Mouse (Mus musculus): Measurements from ENCODE around the gene Cox7a2l. TPM values are rescaled to one million over a fixed set of nuclear protein-coding genes. Genes with fewer than 3 reads are reported as not detected.

The Cox7a2l gene
- total RNA-seq (2021) = 100 to 1,000 TPM; 271 to 309 TPM
- long read RNA-seq, experiment 1, transcript Cox7a2l-202 (4 exons, 1,129 nt) = minor isoform, 11 of 243 reads
- long read RNA-seq, experiment 1, transcript Cox7a2l-201 (3 exons, 1,076 nt) = major isoform, 160 of 243 reads
- long read RNA-seq, experiment 1, partial matches to known transcripts = 0 of 243 reads
- long read RNA-seq, experiment 1, other reads (novel, unspliced or antisense) = 72 of 243 reads
- long read RNA-seq, experiment 2, transcript Cox7a2l-201 (3 exons, 1,076 nt) = major isoform, 119 of 140 reads
- long read RNA-seq, experiment 2, transcript Cox7a2l-202 (4 exons, 1,129 nt) = minor isoform, 7 of 140 reads
- long read RNA-seq, experiment 2, partial matches to known transcripts = 0 of 140 reads
- long read RNA-seq, experiment 2, other reads (novel, unspliced or antisense) = 14 of 140 reads

GRCm38 (mm10) chr17:83517280-83518015 lies at the start of gene Cox7a2l:
Gene Cox7a2l (minus strand): TSS chr17:83517330.
- DNase-seq = no peak

- DNase-seq = no peak
Measured at GRCm38 (mm10) chr17:83565506-83565905, 48.4 kb upstream of the Cox7a2l start.

GRCm38 (mm10) chr17:83564119-83564820 lies 47.1 kb upstream of the Cox7a2l start:
- no peak for DNase-seq

DNA sequence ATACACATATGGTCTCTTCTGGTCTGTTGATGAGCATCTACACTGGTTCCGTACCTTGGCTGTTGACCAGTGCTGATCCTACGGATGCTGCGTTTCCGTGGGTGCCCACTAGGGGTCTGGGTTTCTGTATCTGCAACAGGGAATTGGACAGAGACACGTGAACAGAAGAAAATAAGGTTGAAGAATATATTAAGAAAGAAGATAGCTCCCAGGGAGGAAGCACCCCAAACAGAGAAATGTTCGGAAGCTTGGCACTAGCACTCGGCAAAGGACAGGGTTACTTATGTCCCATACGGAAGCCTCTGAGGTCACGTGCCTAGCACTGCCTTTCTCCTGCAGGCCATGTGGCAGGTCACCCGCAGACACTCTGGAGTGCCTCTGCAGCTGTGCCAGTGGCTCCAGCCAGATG lies 46.6 kb upstream of the Cox7a2l start:
- peak; percentile 70 for DNase-seq

GRCm38 (mm10) chr17:83562153-83563010 lies 45.3 kb upstream of the Cox7a2l start:
- no peak for DNase-seq

DNA sequence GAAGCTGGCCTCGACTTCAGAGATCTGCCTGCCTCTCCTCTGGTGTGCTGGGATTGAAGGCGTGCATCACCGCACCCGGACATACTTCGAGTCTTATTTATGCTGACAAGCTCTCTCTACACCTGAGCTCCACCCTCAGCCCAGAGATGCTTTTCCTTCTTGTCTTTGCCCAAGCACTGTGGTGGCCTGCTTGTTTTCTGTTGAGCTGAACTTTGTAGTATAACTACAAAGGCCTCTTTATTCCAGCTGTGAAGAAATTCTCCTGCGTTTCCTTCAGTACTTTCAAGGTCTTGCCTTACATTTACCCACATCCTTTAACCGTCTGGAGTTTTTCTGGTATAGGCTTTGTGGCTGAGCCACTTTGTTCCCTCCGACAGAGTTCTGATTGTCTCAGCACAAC lies 42.0 kb upstream of the Cox7a2l start:
- DNase-seq = no peak

DNA sequence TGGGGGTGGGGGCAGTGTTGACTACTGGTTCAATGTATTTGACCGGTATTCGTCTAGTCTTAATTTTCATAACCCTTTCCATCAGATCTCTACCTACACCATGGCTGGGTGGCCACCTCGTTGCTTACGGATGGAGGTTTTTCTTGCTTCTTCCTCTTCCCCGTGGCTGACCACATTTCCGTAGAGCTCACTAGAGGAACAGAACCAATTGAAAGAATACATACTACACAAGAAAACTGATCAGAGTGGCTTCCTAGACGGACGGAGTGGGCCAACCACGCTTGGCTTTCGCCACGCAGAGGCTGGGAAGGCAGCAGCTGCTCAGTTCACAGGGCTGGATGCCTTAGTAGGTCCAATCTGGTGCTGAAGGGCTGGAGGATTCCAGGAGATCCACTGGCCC lies 38.7 kb upstream of the Cox7a2l start:
- DNase-seq = no peak

DNA sequence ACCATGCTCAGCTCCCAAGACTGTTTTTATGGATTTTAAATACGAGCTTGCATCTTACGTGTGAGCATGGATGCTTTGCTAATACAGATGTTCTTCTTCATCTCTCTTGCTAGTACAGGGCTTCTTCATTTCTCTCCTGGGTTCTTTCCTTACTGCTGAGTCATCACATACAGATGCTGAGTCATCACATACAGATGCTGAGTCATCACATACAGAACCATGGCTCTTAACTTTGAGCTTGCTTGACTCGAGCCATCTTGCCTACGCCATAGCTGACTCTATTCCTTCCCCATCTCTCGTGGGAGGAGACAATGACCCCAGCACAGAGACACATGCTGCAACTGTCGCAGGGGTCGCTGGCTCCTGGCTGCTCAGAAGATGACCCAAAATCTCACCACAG lies 37.9 kb upstream of the Cox7a2l start:
- no peak for DNase-seq

- DNase-seq = peak; percentile 39
Measured at GRCm38 (mm10) chr17:83548501-83549233, 31.5 kb upstream of the Cox7a2l start.

- no peak for DNase-seq
Measured at GRCm38 (mm10) chr17:83547145-83547544, 30.0 kb upstream of the Cox7a2l start.

GRCm38 (mm10) chr17:83545756-83546742 lies 28.9 kb upstream of the Cox7a2l start:
- peak; percentile 47 for DNase-seq

DNA sequence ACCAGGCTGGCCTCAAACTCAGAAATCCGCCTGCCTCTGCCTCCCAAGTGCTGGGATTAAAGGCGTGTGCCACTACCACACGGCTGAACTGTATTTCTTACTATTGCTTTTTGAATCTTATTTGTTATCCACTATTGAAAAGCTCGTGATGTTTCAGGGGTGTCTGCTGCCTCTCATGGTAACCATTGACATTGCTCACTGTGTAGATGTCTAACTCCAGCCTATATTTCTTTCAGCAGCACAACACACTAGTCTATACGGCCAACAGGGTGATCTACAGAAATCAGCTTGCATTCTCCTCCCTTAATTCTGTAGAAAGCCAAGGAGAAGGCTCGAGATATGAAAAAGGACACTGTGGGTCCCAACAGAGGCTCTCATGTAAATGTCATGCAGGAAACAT lies 28.1 kb upstream of the Cox7a2l start:
- no peak for DNase-seq

DNA sequence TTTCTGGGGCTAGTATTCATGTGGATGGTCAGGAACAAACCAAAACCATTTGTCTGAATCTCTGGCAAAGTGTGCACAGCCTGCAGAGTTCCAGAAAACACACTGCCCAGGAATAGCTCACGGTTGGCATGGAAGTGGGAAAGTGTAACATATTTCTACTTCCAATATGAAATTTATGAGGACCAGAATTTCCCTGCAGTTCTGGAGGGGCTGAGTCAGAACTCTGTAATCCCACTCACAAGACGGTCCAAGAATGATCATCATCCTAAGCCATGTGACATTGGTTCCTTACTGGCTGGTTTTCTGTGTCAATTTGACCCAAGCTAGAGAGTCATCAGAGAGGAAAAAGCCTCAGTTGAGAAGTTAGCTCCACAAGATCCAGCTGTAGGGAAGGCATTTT lies 25.3 kb upstream of the Cox7a2l start:
- DNase-seq = no peak

GRCm38 (mm10) chr17:83539262-83540037 lies 22.3 kb upstream of the Cox7a2l start:
- DNase-seq = no peak

- no peak for DNase-seq
Measured at GRCm38 (mm10) chr17:83538694-83539093, 21.6 kb upstream of the Cox7a2l start.

DNA sequence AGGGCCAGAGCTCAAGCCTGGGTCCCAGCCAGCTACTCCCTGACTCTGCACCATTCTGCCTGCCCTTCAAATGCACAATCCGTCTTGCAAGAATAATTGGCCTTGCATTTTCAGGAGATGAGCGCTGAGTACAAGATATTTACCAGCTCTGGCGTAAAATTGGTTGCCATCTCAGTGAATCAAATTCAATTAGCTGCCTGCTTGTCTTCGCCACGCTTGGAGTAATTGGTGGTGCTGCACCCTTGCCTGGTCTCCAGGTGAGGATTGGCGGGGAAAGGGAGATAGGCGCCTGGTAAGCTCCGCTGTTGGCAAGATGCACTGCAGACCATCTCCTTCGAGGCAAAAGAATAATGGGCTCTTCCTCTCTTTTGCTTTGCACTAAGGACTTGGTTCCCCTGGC lies 21.0 kb upstream of the Cox7a2l start:
- no peak for DNase-seq

DNA sequence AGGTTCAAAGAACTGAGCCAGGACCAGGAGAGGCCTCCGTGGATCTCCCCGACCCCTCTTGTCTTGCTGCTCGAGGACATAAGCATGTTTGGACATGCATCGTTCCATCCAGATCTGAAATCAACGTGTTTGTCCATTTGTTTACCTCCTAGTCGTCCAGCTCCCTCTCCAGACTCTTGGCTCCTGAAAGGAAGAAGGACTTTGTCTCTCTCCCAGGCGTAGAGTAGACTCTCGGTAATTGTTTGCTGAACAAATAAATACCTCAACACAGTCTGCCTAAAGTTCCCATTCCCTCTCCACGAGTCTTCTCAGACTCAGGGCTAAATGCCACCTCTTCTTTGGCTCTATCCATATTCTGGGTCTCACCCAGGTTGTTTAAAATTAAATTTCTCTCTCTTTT lies 16.0 kb upstream of the Cox7a2l start:
- no peak for DNase-seq

GRCm38 (mm10) chr17:83527651-83528381 lies 10.7 kb upstream of the Cox7a2l start:
- DNase-seq = peak; percentile 60

Measured in adrenal gland, postnatal 10 days (tissue).